Mouse (Mus musculus) midbrain, embryonic 11.5 days (tissue): ENCODE measurements around the gene Itga1. TPM values are rescaled to one million over a fixed set of nuclear protein-coding genes. Genes with fewer than 3 reads are reported as not detected.

Experiments used
- ATAC-seq: fragments of 200-750 bp; cut with Nextera tagmentation; 2 replicates; pipeline ENCODE4 v1.8.0; 2017; ENCODE audit warnings: moderate TSS enrichment, moderate library complexity; ENCODE audit not compliant: low FRiP score
- DNase-seq: peaks from one replicate; pipeline ENCODE4 v3.0.0; 2015; ENCODE audit warnings: low spot score; ENCODE audit errors: missing footprints
- H3K27ac ChIP-seq: fragments of 300-500 bp; sonication (generic); 2 replicates; pipeline ENCODE4 v1.5.1; 2014; ENCODE audit warnings: low read depth, low read length
- H3K27me3 ChIP-seq: fragments of 300-500 bp; sonication (generic); 2 replicates; pipeline ENCODE4 v1.6.1; 2014; ENCODE audit warnings: mild to moderate bottlenecking, low read length, moderate library complexity, mixed read lengths; ENCODE audit not compliant: control insufficient read depth, insufficient read depth
- H3K36me3 ChIP-seq: fragments of 300-500 bp; sonication (generic); 2 replicates; pipeline ENCODE4 v1.6.1; 2014; ENCODE audit warnings: mild to moderate bottlenecking, low read length, moderate library complexity, mixed read lengths; ENCODE audit not compliant: control insufficient read depth, insufficient read depth
- H3K4me1 ChIP-seq: fragments of 300-500 bp; sonication (generic); 2 replicates; pipeline ENCODE4 v1.6.1; 2014; ENCODE audit warnings: low read length; ENCODE audit not compliant: control insufficient read depth, insufficient read depth
- H3K4me2 ChIP-seq: fragments of 300-500 bp; sonication (generic); 2 replicates; pipeline ENCODE4 v1.6.1; 2014; ENCODE audit warnings: mild to moderate bottlenecking, moderate library complexity
- H3K4me3 ChIP-seq: fragments of 300-500 bp; sonication (generic); 2 replicates; pipeline ENCODE4 v1.5.1; 2014; ENCODE audit warnings: low read depth, low read length
- H3K9ac ChIP-seq: fragments of 300-500 bp; sonication (generic); 2 replicates; pipeline ENCODE4 v1.6.1; 2014; ENCODE audit warnings: low read length
- H3K9me3 ChIP-seq: fragments of 300-500 bp; sonication (generic); 2 replicates; pipeline ENCODE4 v1.6.1; 2016; ENCODE audit warnings: low read length; ENCODE audit not compliant: control insufficient read depth
- WGBS: fragments of 180-500 bp; shearing (Covaris S2); extraction: QIAGEN DNeasy Blood & Tissue Kit; methylation state at CpG from one replicate; pipeline ENCODE4 v1.1.7; 2014; 5-methylcytosine and 5-hydroxymethylcytosine counted together
- polyA plus RNA-seq: library from polyadenylated mRNA; unstranded; fragments of >200 nt; fragmentation: Nextera tagmentation; extraction: Ambion mirVana; gene quantifications from 2 replicates; pipeline ENCODE4 v1.2.1, GENCODE M21; 2014

Gene Itga1
- polyA plus RNA-seq, 1 experiment from 2014 or later: 6.3 TPM

DNA sequence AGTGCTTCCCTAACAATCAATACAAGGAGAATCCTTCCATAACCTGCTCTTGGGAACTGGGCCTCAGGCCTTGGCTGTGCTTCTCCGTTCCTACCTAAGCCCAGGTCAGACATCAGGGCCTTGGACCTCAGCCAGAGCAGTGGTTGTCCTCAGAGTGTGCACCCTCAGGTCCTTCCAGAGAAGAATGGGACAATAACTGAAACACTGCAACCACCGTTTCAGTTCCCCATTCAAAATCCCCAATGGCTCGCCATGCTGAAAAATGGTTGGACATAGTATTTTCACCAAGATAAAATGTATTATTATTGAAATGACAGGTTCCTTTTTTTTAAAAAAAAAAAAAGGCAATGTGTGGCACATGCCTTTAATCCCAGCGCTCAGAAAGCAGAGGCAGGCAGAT lies 81.0 kb downstream of the Itga1 start:
- H3K9me3 ChIP-seq: no peaks in the 10 kb centered on the region
- no peak overlapping the region for H3K9ac ChIP-seq
- H3K36me3 ChIP-seq: no peaks in the 10 kb centered on the region
- H3K4me1 ChIP-seq: no peaks in the 10 kb centered on the region
- ATAC-seq (no peak), DNase-seq (peak; percentile 12)
- H3K27ac ChIP-seq: no peak overlapping the region
- no peak overlapping the region for H3K4me2 ChIP-seq
- H3K4me3 ChIP-seq: no peak overlapping the region
- 96% methylated on average over 4 of the region's 4 CpGs for WGBS
- H3K27me3 ChIP-seq: no peaks in the 10 kb centered on the region

- Histone ChIP-seq H3K36me3 (no peaks in the 10 kb centered on the region), H3K27ac (no peak overlapping the region), H3K9ac (no peak overlapping the region), H3K4me2 (no peak overlapping the region), H3K4me3 (no peak overlapping the region), H3K27me3 (no peaks in the 10 kb centered on the region), H3K4me1 (no peaks in the 10 kb centered on the region), H3K9me3 (no peaks in the 10 kb centered on the region)
- WGBS: 87% methylated on average over 9 of the region's 9 CpGs
- ATAC-seq (no peak), DNase-seq (peak; percentile 60)
Observed at GRCm38 (mm10) chr13:115017545-115017944, 84.2 kb downstream of the Itga1 start.

GRCm38 (mm10) chr13:115011547-115011946 lies 90.2 kb downstream of the Itga1 start:
- peaks cover under 1% of the 10 kb centered on the region; the same call in 1 of the 2 replicates for H3K4me1 ChIP-seq
- WGBS: 67% methylated on average over 6 of the region's 6 CpGs
- H3K9ac ChIP-seq: no peak overlapping the region
- no peaks in the 10 kb centered on the region for H3K36me3 ChIP-seq
- H3K27ac ChIP-seq: no peak overlapping the region
- no peak for DNase-seq
- no peak overlapping the region for H3K4me3 ChIP-seq
- H3K4me2 ChIP-seq: no peak overlapping the region
- H3K27me3 ChIP-seq: no peaks in the 10 kb centered on the region
- ATAC-seq: no peak
- no peaks in the 10 kb centered on the region for H3K9me3 ChIP-seq

GRCm38 (mm10) chr13:115006213-115006835 lies 95.4 kb downstream of the Itga1 start:
- no peak for ATAC-seq
- no peak overlapping the region for H3K4me3 ChIP-seq
- no peaks in the 10 kb centered on the region for H3K36me3 ChIP-seq
- no peak overlapping the region for H3K27ac ChIP-seq
- H3K9ac ChIP-seq: no peak overlapping the region
- WGBS: 39% methylated on average over 9 of the region's 9 CpGs
- H3K27me3 ChIP-seq: no peaks in the 10 kb centered on the region
- peaks cover 3% of the 10 kb centered on the region; the same call in 1 of the 2 replicates for H3K4me1 ChIP-seq
- no peak overlapping the region for H3K4me2 ChIP-seq
- no peaks in the 10 kb centered on the region for H3K9me3 ChIP-seq
- DNase-seq: peak; percentile 85

- no peak for DNase-seq
- 80% methylated on average over 6 of the region's 6 CpGs for WGBS
Observed at GRCm38 (mm10) chr13:115005342-115005741, 96.4 kb downstream of the Itga1 start.

GRCm38 (mm10) chr13:115003444-115004053 lies 98.2 kb downstream of the Itga1 start:
- H3K9me3 ChIP-seq: no peaks in the 10 kb centered on the region
- peak; percentile 77 for DNase-seq
- H3K4me3 ChIP-seq: no peak overlapping the region
- peaks cover 3% of the 10 kb centered on the region; the same call in 1 of the 2 replicates for H3K4me1 ChIP-seq
- no peak overlapping the region for H3K27ac ChIP-seq
- WGBS: 50% methylated on average over 7 of the region's 7 CpGs
- H3K4me2 ChIP-seq: no peak overlapping the region
- H3K36me3 ChIP-seq: no peaks in the 10 kb centered on the region
- H3K27me3 ChIP-seq: no peaks in the 10 kb centered on the region
- no peak for ATAC-seq
- H3K9ac ChIP-seq: no peak overlapping the region

More at GRCm38 (mm10) chr13:115005342-115005741, 96.4 kb downstream of the Itga1 start:
- Histone ChIP-seq H3K36me3 (no peaks in the 10 kb centered on the region), H3K27ac (no peak overlapping the region), H3K4me2 (no peak overlapping the region), H3K4me1 (peaks cover 3% of the 10 kb centered on the region; the same call in 1 of the 2 replicates), H3K9ac (no peak overlapping the region), H3K9me3 (no peaks in the 10 kb centered on the region), H3K4me3 (no peak overlapping the region), H3K27me3 (no peaks in the 10 kb centered on the region)
- ATAC-seq: no peak

- H3K27ac ChIP-seq: no peak overlapping the region
- 79% methylated on average over 3 of the region's 3 CpGs for WGBS
- no peaks in the 10 kb centered on the region for H3K9me3 ChIP-seq
- no peak for ATAC-seq
- no peaks in the 10 kb centered on the region for H3K27me3 ChIP-seq
- no peaks in the 10 kb centered on the region for H3K36me3 ChIP-seq
- peak; percentile 53 for DNase-seq
- H3K4me2 ChIP-seq: no peak overlapping the region
- H3K9ac ChIP-seq: no peak overlapping the region
- peaks cover 3% of the 10 kb centered on the region; the same call in 1 of the 2 replicates for H3K4me1 ChIP-seq
- H3K4me3 ChIP-seq: no peak overlapping the region
Observed at GRCm38 (mm10) chr13:115002837-115003236, 98.9 kb downstream of the Itga1 start.

- Histone ChIP-seq H3K27me3 (no peaks in the 10 kb centered on the region), H3K4me3 (no peak overlapping the region), H3K4me1 (peaks cover 3% of the 10 kb centered on the region; the same call in 1 of the 2 replicates), H3K36me3 (no peaks in the 10 kb centered on the region), H3K4me2 (no peak overlapping the region), H3K9ac (no peak overlapping the region), H3K27ac (no peak overlapping the region), H3K9me3 (no peaks in the 10 kb centered on the region)
- no peak for DNase-seq
- ATAC-seq: no peak
- WGBS: 85% methylated on average over 5 of the region's 5 CpGs
Observed at GRCm38 (mm10) chr13:115002155-115002554, 99.6 kb downstream of the Itga1 start.

DNA sequence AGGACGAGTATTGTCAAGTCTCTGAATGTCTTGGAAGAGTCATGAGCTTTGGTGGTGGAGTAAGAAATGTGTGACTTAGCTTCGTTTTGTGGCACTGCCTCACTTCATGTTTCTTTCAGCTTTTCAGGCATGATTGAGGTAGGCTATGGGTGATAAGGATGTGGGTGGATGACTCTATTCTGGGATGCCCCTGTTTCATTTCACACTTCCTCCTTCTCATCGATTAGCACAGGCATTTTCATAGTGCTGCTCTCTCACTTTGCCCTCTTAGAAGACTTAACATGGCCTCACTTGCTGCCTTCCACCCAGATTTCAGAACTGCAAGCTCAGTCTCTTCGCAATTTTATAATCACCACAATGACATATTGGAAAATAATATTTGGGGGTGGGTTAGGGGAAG lies 102.2 kb downstream of the Itga1 start:
- Histone ChIP-seq H3K36me3 (no peaks in the 10 kb centered on the region), H3K4me3 (no peak overlapping the region), H3K9ac (no peak overlapping the region), H3K4me2 (no peak overlapping the region), H3K27me3 (no peaks in the 10 kb centered on the region), H3K9me3 (no peaks in the 10 kb centered on the region), H3K4me1 (no peaks in the 10 kb centered on the region), H3K27ac (no peak overlapping the region)
- WGBS: 89% methylated on average over 4 of the region's 4 CpGs
- DNase-seq: peak; percentile 45
- no peak for ATAC-seq
